Mouse (Mus musculus) liver, embryonic 15.5 days (tissue): Measurements from ENCODE around the gene Serpinb12. TPM values are rescaled to one million over a fixed set of nuclear protein-coding genes. Genes with fewer than 3 reads are reported as not detected.

ENCODE experiments used
- ATAC-seq: fragments of 200-750 bp; cut with Nextera tagmentation; 2 replicates; pipeline ENCODE4 v1.8.0; 2017; ENCODE audit warnings: moderate number of reproducible peaks, mild to moderate bottlenecking, moderate library complexity; ENCODE audit not compliant: insufficient read depth
- H3K27ac ChIP-seq: fragments of 300-500 bp; sonication (generic); replicated peaks from 2 replicates; pipeline ENCODE4 v1.5.1; 2015; ENCODE audit warnings: mild to moderate bottlenecking, inconsistent platforms
- H3K27me3 ChIP-seq: fragments of 300-500 bp; sonication (generic); 2 replicates; pipeline ENCODE4 v1.6.1; 2015; ENCODE audit warnings: mild to moderate bottlenecking, inconsistent platforms
- H3K36me3 ChIP-seq: fragments of 300-500 bp; sonication (generic); replicated peaks from 2 replicates; pipeline ENCODE4 v1.6.1; 2015; ENCODE audit warnings: moderate library complexity, mild to moderate bottlenecking, inconsistent platforms
- H3K4me1 ChIP-seq: fragments of 300-500 bp; sonication (generic); replicated peaks from 2 replicates; pipeline ENCODE4 v1.6.1; 2015; ENCODE audit warnings: inconsistent platforms
- H3K4me2 ChIP-seq: fragments of 300-500 bp; sonication (generic); 2 replicates; pipeline ENCODE4 v1.6.1; 2015; ENCODE audit warnings: moderate library complexity, mild to moderate bottlenecking, inconsistent platforms
- H3K4me3 ChIP-seq: fragments of 300-500 bp; sonication (generic); replicated peaks from 2 replicates; pipeline ENCODE4 v1.5.1; 2015; ENCODE audit warnings: mild to moderate bottlenecking, inconsistent platforms
- H3K9ac ChIP-seq: fragments of 300-500 bp; sonication (generic); 2 replicates; pipeline ENCODE4 v1.6.1; 2015; ENCODE audit warnings: moderate library complexity, mild to moderate bottlenecking, inconsistent platforms
- H3K9me3 ChIP-seq: fragments of 300-500 bp; sonication (generic); replicated peaks from 2 replicates; pipeline ENCODE4 v1.6.1; 2016; ENCODE audit warnings: inconsistent platforms
- WGBS: fragments of 180-500 bp; shearing (Covaris S2); methylation state at CpG from one replicate; pipeline ENCODE4 v1.1.7; 2015; ENCODE audit warnings: mixed read lengths; ENCODE audit not compliant: insufficient replicate concordance; 5-methylcytosine and 5-hydroxymethylcytosine counted together
- polyA plus RNA-seq: library from polyadenylated mRNA; unstranded; fragments of >200 nt; fragmentation: Nextera tagmentation; extraction: Ambion mirVana; gene quantifications from 2 replicates; pipeline ENCODE4 v1.2.1, GENCODE M21; 2015

Serpinb12 gene
- polyA plus RNA-seq, 1 experiment from 2014 or later, result not detected

GRCm38 (mm10) chr1:107001754-107002153 lies 67.5 kb downstream of the Serpinb12 start:
- no peak for ATAC-seq
- H3K27ac ChIP-seq, result no peak overlapping the region
- no peak overlapping the region for H3K4me2 ChIP-seq
- no peak overlapping the region for H3K4me3 ChIP-seq
- H3K27me3 ChIP-seq, result no peaks in the 10 kb centered on the region
- 76% methylated on average over 2 of the region's 2 CpGs for WGBS
- H3K4me1 ChIP-seq, result no peaks in the 10 kb centered on the region
- no peaks in the 10 kb centered on the region for H3K36me3 ChIP-seq
- no peaks in the 10 kb centered on the region for H3K9me3 ChIP-seq
- H3K9ac ChIP-seq, result no peak overlapping the region

GRCm38 (mm10) chr1:107006316-107006715 lies 72.1 kb downstream of the Serpinb12 start:
- no peaks in the 10 kb centered on the region for H3K9me3 ChIP-seq
- no peak overlapping the region for H3K27ac ChIP-seq
- ATAC-seq, result no peak
- H3K36me3 ChIP-seq, result no peaks in the 10 kb centered on the region
- H3K9ac ChIP-seq, result no peak overlapping the region
- H3K4me1 ChIP-seq, result no peaks in the 10 kb centered on the region
- 67% methylated on average over 3 of the region's 3 CpGs for WGBS
- no peak overlapping the region for H3K4me3 ChIP-seq
- no peaks in the 10 kb centered on the region for H3K27me3 ChIP-seq
- H3K4me2 ChIP-seq, result no peak overlapping the region

Other genes starting within 250 kb of the Serpinb12 start
- 0.84 TPM in 2 replicates for gene Bcl2, start 220.2 kb upstream of the Serpinb12 start, polyA plus RNA-seq
- 3.0 and 3.7 TPM in 2 replicates for gene Kdsr, start 174.7 kb upstream of the Serpinb12 start, polyA plus RNA-seq
- gene Vps4b, start 137.7 kb upstream of the Serpinb12 start, polyA plus RNA-seq, result 18.3 and 21.3 TPM in 2 replicates
- gene Serpinb5, start 73.3 kb upstream of the Serpinb12 start, polyA plus RNA-seq, result 0.05 TPM in 1 of 2 replicates, not detected in the other
- not detected in 2 replicates for gene Serpinb13, start 46.5 kb downstream of the Serpinb12 start, polyA plus RNA-seq
- gene Serpinb3a, start 117.9 kb downstream of the Serpinb12 start, polyA plus RNA-seq, result not detected in 2 replicates
- gene Serpinb3d, start 149.1 kb downstream of the Serpinb12 start, polyA plus RNA-seq, result not detected in 2 replicates